Mouse (Mus musculus) brain, embryonic 14.5 days (tissue): ENCODE data around the gene Rassf4.

Source experiments
- CTCF ChIP-seq: fragments of 200-500 bp; IDR thresholded peaks from 2 replicates; pipeline ENCODE4 v1.5.1; 2012; ENCODE audit warnings: inconsistent platforms, mild to moderate bottlenecking, moderate library complexity, borderline replicate concordance; ENCODE audit not compliant: insufficient read depth, insufficient read length; ENCODE audit errors: extremely low read depth
- POLR2A ChIP-seq: fragments of 200-500 bp; IDR thresholded peaks from 2 replicates; pipeline ENCODE4 v1.6.1; 2012; ENCODE audit warnings: mild to moderate bottlenecking, inconsistent platforms, borderline replicate concordance; ENCODE audit not compliant: poor library complexity, insufficient read depth, insufficient read length, severe bottlenecking; ENCODE audit errors: extremely low read depth

GRCm38 (mm10) chr6:116667382-116667781, 6.4 kb downstream of the Rassf4 start:
- no peak for TF ChIP-seq CTCF
- TF ChIP-seq POLR2A: no peak
